Mouse (Mus musculus): ENCODE results near the gene B3galnt2. TPM values are rescaled to one million over a fixed set of nuclear protein-coding genes. Genes with fewer than 3 reads are reported as not detected.

Gene B3galnt2
- 49.4 and 49.7 TPM in 2 replicates for polyA plus RNA-seq (2014; fragmentation: Nextera tagmentation; extraction: Ambion mirVana)

DNA sequence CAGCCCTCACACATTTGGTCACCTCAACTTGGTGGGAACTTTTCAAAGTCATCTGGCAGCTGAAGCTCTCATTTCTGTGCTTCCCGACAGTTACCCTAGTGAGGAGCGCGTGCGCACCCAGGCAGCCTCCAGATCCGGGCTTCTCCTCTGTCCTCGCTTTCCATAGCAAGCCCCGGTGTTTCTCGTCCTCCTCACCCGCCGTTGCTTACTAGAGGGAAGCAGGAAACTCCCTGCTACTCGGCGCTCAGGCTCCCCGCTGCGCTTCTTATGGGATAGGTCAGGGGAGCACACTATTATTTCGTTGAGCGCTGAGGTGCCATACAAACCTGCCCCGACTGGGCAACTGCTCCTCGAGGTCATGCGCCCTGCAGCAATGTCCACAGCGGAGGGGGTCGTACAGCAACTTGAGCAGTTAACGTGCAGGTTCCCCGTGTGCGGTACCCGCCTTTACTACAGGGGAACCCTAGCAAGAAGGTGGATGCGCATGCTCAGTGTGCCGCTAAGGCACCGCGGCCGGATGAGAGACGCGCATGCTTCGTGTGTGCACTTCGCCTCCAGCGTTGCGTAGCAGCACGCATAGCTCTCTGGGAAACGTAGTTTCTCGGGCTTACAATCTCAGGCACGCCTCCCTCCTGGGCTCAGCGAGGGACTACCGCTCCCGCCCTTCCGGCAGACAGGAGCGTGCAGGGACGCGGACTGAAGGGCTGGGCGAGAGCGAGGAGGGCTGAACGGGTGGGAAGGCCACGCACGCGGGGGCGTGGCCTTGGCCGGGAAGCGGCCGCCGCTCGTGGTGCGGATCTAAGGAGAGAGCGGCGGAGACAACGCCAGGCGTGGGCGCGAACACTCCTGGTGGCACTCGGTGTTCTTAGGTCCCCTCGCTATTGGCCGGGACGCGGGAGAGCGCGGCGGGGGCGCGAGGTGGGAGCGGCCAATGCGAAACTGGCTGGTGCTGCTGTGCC is at the start of gene B3galnt2:
Gene B3galnt2, plus strand, starts transcription at position 596 of the 959 bp plus-strand sequence.
- under 1% methylated on average over 78 of the region's 78 CpGs for WGBS
- peak; percentile 96 for DNase-seq (ENCODE audit: low spot score)
- Histone ChIP-seq H3K9ac (ENCODE audit: low read length) (peak within 1 kb of the TSS; percentile 62), H3K4me2 (ENCODE audit: low read depth, severe bottlenecking) (peak within 1 kb of the TSS; percentile 50), H3K27me3 (ENCODE audit: control insufficient read depth, insufficient read depth, low read length) (no peaks in the 10 kb centered on the region), H3K4me1 (ENCODE audit: control insufficient read depth, insufficient read depth, low read length) (no peaks in the 10 kb centered on the region), H3K27ac (replicated peaks; ENCODE audit: low read depth, low read length) (peak within 1 kb of the TSS; percentile 71; the same call in 1 of the 2 replicates), H3K9me3 (ENCODE audit: control insufficient read depth, low read length) (no peaks in the 10 kb centered on the region), H3K36me3 (ENCODE audit: control insufficient read depth, insufficient read depth, low read length) (no peaks in the 10 kb centered on the region; the same call in 1 of the 2 replicates), H3K4me3 (ENCODE audit: low read depth, low read length) (peak within 1 kb of the TSS; percentile 49)
- ATAC-seq (ENCODE audit: insufficient number of reproducible peaks, low FRiP score, low TSS enrichment, low read depth), result peak; percentile 99

DNA sequence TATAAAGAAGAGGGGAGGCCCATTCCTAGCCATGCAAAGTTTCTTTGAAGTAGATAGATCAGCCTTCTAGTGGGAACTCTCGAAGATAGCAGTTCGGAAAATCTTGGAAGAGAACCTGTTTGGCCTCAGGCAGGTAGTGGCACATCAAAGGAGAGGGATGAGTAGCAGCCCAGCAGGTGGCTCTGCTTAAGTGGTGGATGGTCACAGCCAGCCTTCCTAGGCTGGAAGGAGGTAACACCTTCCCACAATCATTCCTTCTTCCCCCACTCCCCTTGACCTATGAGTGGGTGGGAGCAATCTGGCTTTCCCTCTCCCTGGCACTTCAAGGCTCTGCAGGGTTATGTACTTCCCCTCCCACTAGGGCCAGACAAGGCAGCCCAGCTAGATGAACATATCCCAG is 42.9 kb upstream of the B3galnt2 start:
- Histone ChIP-seq H3K4me2 (ENCODE audit: low read depth, severe bottlenecking) (no peak overlapping the region), H3K36me3 (ENCODE audit: control insufficient read depth, insufficient read depth, low read length) (no peaks in the 10 kb centered on the region), H3K9me3 (ENCODE audit: control insufficient read depth, low read length) (no peaks in the 10 kb centered on the region), H3K27me3 (ENCODE audit: control insufficient read depth, insufficient read depth, low read length) (no peaks in the 10 kb centered on the region), H3K4me1 (ENCODE audit: control insufficient read depth, insufficient read depth, low read length) (no peaks in the 10 kb centered on the region), H3K9ac (ENCODE audit: low read length) (no peak overlapping the region), H3K27ac (replicated peaks; ENCODE audit: low read depth, low read length) (no peak overlapping the region), H3K4me3 (ENCODE audit: low read depth, low read length) (no peak overlapping the region)
- ATAC-seq (ENCODE audit: insufficient number of reproducible peaks, low FRiP score, low TSS enrichment, low read depth), result no peak
- 36% methylated on average over 2 of the region's 2 CpGs for WGBS
- DNase-seq (ENCODE audit: low spot score), result no peak

DNA sequence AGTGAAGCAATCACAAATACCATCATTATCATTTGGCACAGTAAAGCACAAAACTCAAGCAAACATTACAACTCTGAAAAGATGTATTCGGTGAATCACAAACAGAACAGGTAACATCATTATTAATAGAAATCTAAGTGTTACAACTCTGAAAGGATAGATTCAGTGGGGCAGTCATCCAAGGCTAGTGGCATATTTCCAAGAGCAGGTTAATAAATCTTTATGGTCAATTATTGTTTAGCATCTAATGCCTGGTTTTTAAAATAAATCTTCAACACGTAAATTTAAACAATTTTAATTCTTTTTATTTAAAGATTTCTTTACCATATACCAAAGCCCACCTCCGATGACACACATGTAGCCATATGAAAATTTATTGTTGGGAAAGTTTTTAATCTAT is 34.9 kb upstream of the B3galnt2 start:
- no peak overlapping the region for H3K9ac ChIP-seq (ENCODE audit: low read length)
- H3K4me1 ChIP-seq (ENCODE audit: control insufficient read depth, insufficient read depth, low read length), result no peaks in the 10 kb centered on the region
- H3K4me2 ChIP-seq (ENCODE audit: low read depth, severe bottlenecking), result no peak overlapping the region
- no peak overlapping the region for H3K27ac ChIP-seq (replicated peaks; ENCODE audit: low read depth, low read length)
- ATAC-seq (ENCODE audit: insufficient number of reproducible peaks, low FRiP score, low TSS enrichment, low read depth) (no peak), DNase-seq (ENCODE audit: low spot score) (no peak)
- no peaks in the 10 kb centered on the region for H3K9me3 ChIP-seq (ENCODE audit: control insufficient read depth, low read length)
- no peaks in the 10 kb centered on the region for H3K36me3 ChIP-seq (ENCODE audit: control insufficient read depth, insufficient read depth, low read length)
- no peaks in the 10 kb centered on the region for H3K27me3 ChIP-seq (ENCODE audit: control insufficient read depth, insufficient read depth, low read length)
- WGBS, result 96% methylated on average over 3 of the region's 3 CpGs
- H3K4me3 ChIP-seq (ENCODE audit: low read depth, low read length), result no peak overlapping the region

DNA sequence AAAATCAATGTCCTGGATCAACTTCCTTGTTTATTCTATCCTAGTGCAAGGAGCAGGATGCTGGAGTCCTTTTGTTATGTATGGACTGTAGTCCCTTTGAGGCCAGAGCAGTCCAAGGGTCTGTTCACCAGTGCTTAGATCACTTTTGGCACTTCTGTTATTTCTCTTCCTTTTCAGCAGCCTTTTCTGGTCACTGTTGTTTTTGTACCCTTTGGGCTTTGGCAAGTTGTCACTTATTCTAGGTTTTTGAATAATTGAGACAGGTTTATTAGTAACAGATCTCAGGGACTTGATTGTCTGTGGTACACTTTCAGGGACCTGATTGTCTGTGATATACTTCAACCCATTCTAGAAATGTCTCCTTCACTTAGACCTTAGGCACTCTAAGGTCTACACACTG is 31.7 kb upstream of the B3galnt2 start:
- no peak overlapping the region for H3K27ac ChIP-seq (replicated peaks; ENCODE audit: low read depth, low read length)
- H3K4me2 ChIP-seq (ENCODE audit: low read depth, severe bottlenecking), result no peak overlapping the region
- no peaks in the 10 kb centered on the region for H3K27me3 ChIP-seq (ENCODE audit: control insufficient read depth, insufficient read depth, low read length)
- H3K36me3 ChIP-seq (ENCODE audit: control insufficient read depth, insufficient read depth, low read length), result no peaks in the 10 kb centered on the region
- ATAC-seq (ENCODE audit: insufficient number of reproducible peaks, low FRiP score, low TSS enrichment, low read depth) (no peak), DNase-seq (ENCODE audit: low spot score) (no peak)
- no peak overlapping the region for H3K4me3 ChIP-seq (ENCODE audit: low read depth, low read length)
- H3K4me1 ChIP-seq (ENCODE audit: control insufficient read depth, insufficient read depth, low read length), result no peaks in the 10 kb centered on the region
- H3K9me3 ChIP-seq (ENCODE audit: control insufficient read depth, low read length), result no peaks in the 10 kb centered on the region
- no peak overlapping the region for H3K9ac ChIP-seq (ENCODE audit: low read length)

DNA sequence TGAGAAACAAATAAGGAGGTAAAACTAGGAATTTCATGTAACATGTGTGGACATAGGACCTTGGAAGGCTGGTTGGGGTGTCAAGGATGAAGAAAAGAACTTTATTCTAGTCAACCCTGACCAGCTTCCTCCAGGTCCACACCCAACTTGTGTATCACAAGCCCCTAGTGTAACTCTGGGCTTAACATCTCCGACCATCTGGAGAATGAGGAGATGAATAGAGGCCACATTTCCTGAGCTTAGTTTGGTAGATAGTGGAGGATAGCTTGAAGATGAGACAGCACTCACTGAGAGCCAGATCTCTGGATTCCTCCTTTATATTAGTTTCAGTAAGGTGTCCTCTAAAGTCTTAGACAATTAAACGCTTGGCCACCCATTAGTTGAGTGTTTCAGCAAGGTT is 24.3 kb upstream of the B3galnt2 start:
- H3K4me2 ChIP-seq (ENCODE audit: low read depth, severe bottlenecking), result no peak overlapping the region
- no peak overlapping the region for H3K9ac ChIP-seq (ENCODE audit: low read length)
- H3K4me3 ChIP-seq (ENCODE audit: low read depth, low read length), result no peak overlapping the region
- H3K36me3 ChIP-seq (ENCODE audit: control insufficient read depth, insufficient read depth, low read length), result no peaks in the 10 kb centered on the region
- ATAC-seq (ENCODE audit: insufficient number of reproducible peaks, low FRiP score, low TSS enrichment, low read depth), result no peak
- DNase-seq (ENCODE audit: low spot score), result no peak
- H3K27ac ChIP-seq (replicated peaks; ENCODE audit: low read depth, low read length), result no peak overlapping the region
- 73% methylated on average over 2 of the region's 2 CpGs for WGBS
- no peaks in the 10 kb centered on the region for H3K9me3 ChIP-seq (ENCODE audit: control insufficient read depth, low read length)
- H3K4me1 ChIP-seq (ENCODE audit: control insufficient read depth, insufficient read depth, low read length), result no peaks in the 10 kb centered on the region
- no peaks in the 10 kb centered on the region for H3K27me3 ChIP-seq (ENCODE audit: control insufficient read depth, insufficient read depth, low read length)

DNA sequence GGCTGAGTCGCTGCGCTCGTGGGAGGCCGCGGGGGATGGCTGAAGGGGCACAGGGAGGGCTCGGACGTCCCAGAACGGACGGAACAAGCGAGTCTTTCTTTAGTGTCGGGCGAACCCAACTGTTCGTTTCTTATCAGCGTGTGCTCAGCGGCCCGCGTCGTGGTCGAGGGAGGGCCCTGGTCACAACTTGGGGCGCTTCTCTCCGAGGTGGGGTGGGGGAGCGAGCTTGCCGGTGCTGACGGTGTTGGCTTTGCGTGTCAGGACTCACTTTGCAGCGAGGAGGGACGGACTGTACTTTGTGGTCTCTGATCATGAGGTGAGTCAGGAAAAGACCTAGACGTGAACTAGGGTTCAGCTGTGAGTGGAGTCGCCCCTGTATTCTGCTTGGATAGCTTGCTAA is 662 bp downstream of the B3galnt2 start:
- Histone ChIP-seq H3K27ac (replicated peaks; ENCODE audit: low read depth, low read length) (peak overlapping the region; percentile 23; the same call in 1 of the 2 replicates), H3K4me3 (ENCODE audit: low read depth, low read length) (peak overlapping the region; percentile 49), H3K27me3 (ENCODE audit: control insufficient read depth, insufficient read depth, low read length) (no peaks in the 10 kb centered on the region), H3K4me1 (ENCODE audit: control insufficient read depth, insufficient read depth, low read length) (no peaks in the 10 kb centered on the region), H3K36me3 (ENCODE audit: control insufficient read depth, insufficient read depth, low read length) (no peaks in the 10 kb centered on the region; the same call in 1 of the 2 replicates), H3K9me3 (ENCODE audit: control insufficient read depth, low read length) (no peaks in the 10 kb centered on the region), H3K4me2 (ENCODE audit: low read depth, severe bottlenecking) (peak overlapping the region; percentile 50), H3K9ac (ENCODE audit: low read length) (peak overlapping the region; percentile 55)
- under 1% methylated on average over 29 of the region's 29 CpGs for WGBS
- ATAC-seq (ENCODE audit: insufficient number of reproducible peaks, low FRiP score, low TSS enrichment, low read depth), result no peak
- DNase-seq (ENCODE audit: low spot score), result no peak

DNA sequence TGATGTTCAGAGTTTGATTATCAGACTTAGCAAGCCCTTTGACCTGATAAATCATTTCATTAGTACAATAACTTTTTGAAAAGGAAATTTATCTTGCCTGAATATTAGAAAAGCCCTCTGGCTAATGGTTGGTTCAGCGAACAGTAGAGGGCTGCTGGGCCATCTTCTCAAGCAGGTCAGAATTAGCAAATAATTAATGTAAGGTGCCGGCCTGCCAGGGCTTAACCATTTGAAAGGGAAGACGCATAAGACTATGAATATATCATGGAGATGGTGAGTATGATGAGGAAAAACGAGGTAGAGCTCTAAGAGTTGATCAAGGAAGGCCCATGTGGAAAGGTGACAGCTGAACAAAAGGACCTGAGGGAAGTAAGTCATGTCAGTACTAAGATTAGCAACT is 2.4 kb downstream of the B3galnt2 start:
- Histone ChIP-seq H3K9me3 (ENCODE audit: control insufficient read depth, low read length) (no peaks in the 10 kb centered on the region), H3K4me2 (ENCODE audit: low read depth, severe bottlenecking) (no peak overlapping the region), H3K9ac (ENCODE audit: low read length) (no peak overlapping the region), H3K4me1 (ENCODE audit: control insufficient read depth, insufficient read depth, low read length) (no peaks in the 10 kb centered on the region), H3K36me3 (ENCODE audit: control insufficient read depth, insufficient read depth, low read length) (no peaks in the 10 kb centered on the region; the same call in 1 of the 2 replicates), H3K4me3 (ENCODE audit: low read depth, low read length) (no peak overlapping the region), H3K27ac (replicated peaks; ENCODE audit: low read depth, low read length) (no peak overlapping the region), H3K27me3 (ENCODE audit: control insufficient read depth, insufficient read depth, low read length) (no peaks in the 10 kb centered on the region)
- ATAC-seq (ENCODE audit: insufficient number of reproducible peaks, low FRiP score, low TSS enrichment, low read depth), result no peak
- DNase-seq (ENCODE audit: low spot score), result no peak
- 86% methylated on average over 4 of the region's 4 CpGs for WGBS

DNA sequence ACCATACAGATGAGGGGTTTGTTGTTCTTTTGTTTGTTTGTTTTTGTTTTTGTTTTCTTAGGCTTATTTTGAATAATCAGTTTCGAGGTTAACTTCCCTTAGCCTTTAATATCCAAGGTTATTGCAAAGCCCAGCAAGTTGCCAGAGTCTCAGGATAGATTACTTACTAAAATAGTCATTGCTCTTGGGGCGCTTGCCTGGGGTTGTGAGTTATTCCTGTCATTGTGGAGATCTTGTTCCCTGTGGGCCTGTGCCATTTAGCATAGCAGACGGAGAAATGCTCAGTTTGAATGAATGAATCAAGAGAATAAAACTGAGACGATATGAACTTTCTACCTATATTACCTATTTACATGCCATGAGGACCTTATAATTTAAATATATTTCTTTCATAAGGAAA is 5.9 kb downstream of the B3galnt2 start:
- 93% methylated on average over 4 of the region's 4 CpGs for WGBS
- DNase-seq (ENCODE audit: low spot score) (no peak), ATAC-seq (ENCODE audit: insufficient number of reproducible peaks, low FRiP score, low TSS enrichment, low read depth) (no peak)
- H3K4me2 ChIP-seq (ENCODE audit: low read depth, severe bottlenecking), result no peak overlapping the region
- H3K4me3 ChIP-seq (ENCODE audit: low read depth, low read length), result no peak overlapping the region
- H3K27me3 ChIP-seq (ENCODE audit: control insufficient read depth, insufficient read depth, low read length), result no peaks in the 10 kb centered on the region
- no peaks in the 10 kb centered on the region; the same call in 1 of the 2 replicates for H3K36me3 ChIP-seq (ENCODE audit: control insufficient read depth, insufficient read depth, low read length)
- H3K9ac ChIP-seq (ENCODE audit: low read length), result no peak overlapping the region
- H3K27ac ChIP-seq (replicated peaks; ENCODE audit: low read depth, low read length), result no peak overlapping the region
- no peaks in the 10 kb centered on the region for H3K4me1 ChIP-seq (ENCODE audit: control insufficient read depth, insufficient read depth, low read length)
- no peaks in the 10 kb centered on the region for H3K9me3 ChIP-seq (ENCODE audit: control insufficient read depth, low read length)

Measured in limb, embryonic 11.5 days (tissue).